ENCODE assay signal across 16 mouse cellular contexts in genomic region chr3:55547106-55547505, GRCm38 (mm10).
"Had no signal": no experiment of that assay in that cellular context is flagged by ENCODE, and none has a peak within 500 bp of the region (broad histone marks: within the 10 kb centered on the region; RNA-seq: fewer than 3 reads in every experiment).

No protein-coding gene starts in this region.

- H3K27me3 ChIP-seq: midbrain, embryonic 13.5 days; midbrain, embryonic 15.5 days; neural tube, embryonic 12.5 days had no signal

- H3K9ac ChIP-seq: lung, embryonic 15.5 days; midbrain, embryonic 13.5 days; midbrain, embryonic 15.5 days; neural tube, embryonic 12.5 days had no signal

- DNase-seq: lung, adult 2 months; lung, postnatal 14 days; lung, postnatal 36 days; right cerebral cortex, adult 18-20 months; right cerebral cortex, postnatal 25 days; right cerebral cortex, postnatal 4 days; spleen, adult 18-20 months; thymus, adult 18-20 months; thymus, postnatal 14 days; thymus, postnatal 36 days had no signal

- H3K4me3 ChIP-seq: lung, embryonic 15.5 days; megakaryocyte, embryonic 14.5 days; midbrain, embryonic 13.5 days; midbrain, embryonic 15.5 days; neural tube, embryonic 12.5 days had no signal

- H3K36me3 ChIP-seq: lung, embryonic 15.5 days; midbrain, embryonic 13.5 days; midbrain, embryonic 15.5 days; neural tube, embryonic 12.5 days had no signal

- H3K4me1 ChIP-seq: megakaryocyte, embryonic 14.5 days had no signal

- H3K27ac ChIP-seq: lung, embryonic 15.5 days; macrophage; midbrain, embryonic 13.5 days; midbrain, embryonic 15.5 days; neural tube, embryonic 12.5 days had no signal

- H3K9me3 ChIP-seq: lung, embryonic 15.5 days; megakaryocyte, embryonic 14.5 days; midbrain, embryonic 13.5 days; midbrain, embryonic 15.5 days; neural tube, embryonic 12.5 days had no signal
